Mouse (Mus musculus) bone marrow macrophage, adult 2 months (primary cell): ENCODE data around the gene Rragc.

Source experiments
- CTCF ChIP-seq: IDR thresholded peaks from 2 replicates; pipeline ENCODE4 v1.5.1; 2012; ENCODE audit warnings: low read depth, mild to moderate bottlenecking, low read length, moderate library complexity
- POLR2A ChIP-seq: IDR thresholded peaks from 2 replicates; pipeline ENCODE4 v1.6.1; 2012; ENCODE audit warnings: mild to moderate bottlenecking, low read depth, low read length, borderline replicate concordance

- TF ChIP-seq CTCF (no peak), POLR2A (no peak)
Observed at GRCm38 (mm10) chr4:123904333-123905125, 12.7 kb upstream of the Rragc start, which contains the start of gene Mycbp.
